9 mouse cellular contexts compared by ENCODE assay signal in genomic region chr4:155653451-155654182, GRCm38 (mm10). TPM values are rescaled to one million over a fixed set of nuclear protein-coding genes. Genes with fewer than 3 reads are reported as not detected.
DNase-seq lines count a peak whose midpoint lies in the region; ATAC-seq and TF ChIP-seq lines count a peak whose summit lies in the region.
"Had no signal": no experiment of that assay in that cellular context is flagged by ENCODE, and none has a peak within 500 bp of the region (broad histone marks: within the 10 kb centered on the region; RNA-seq: fewer than 3 reads in every experiment).

No protein-coding gene starts in this region.

- H3K4me2 ChIP-seq in kidney, embryonic 14.5 days (replicated peaks; ENCODE audit: low read depth, low read length): peak overlapping the region; percentile 92

- H3K79me2 ChIP-seq in liver, adult 2 months (ENCODE audit: control insufficient read depth, insufficient read depth, low read length): no peaks in the 10 kb centered on the region

- no peaks in the 10 kb centered on the region for H3K27me3 ChIP-seq in liver, adult 2 months (ENCODE audit: control insufficient read depth, insufficient read depth, low read length)
- peaks cover 22% of the 10 kb centered on the region for H3K27me3 ChIP-seq in kidney, embryonic 14.5 days (ENCODE audit: control insufficient read depth, insufficient read depth, low read length)

- H3K9ac ChIP-seq in liver, adult 2 months (ENCODE audit: low read depth, low read length): peak overlapping the region; percentile 54
- peak overlapping the region; percentile 68; the same call in 1 of the 2 replicates for H3K9ac ChIP-seq in kidney, embryonic 14.5 days (ENCODE audit: low read depth, low read length)

- TF ChIP-seq CTCF in liver, adult 2 months (IDR thresholded peaks at IDR 0.05; ENCODE audit: low read depth, low read length): peak; percentile 10; the same call in 1 of the 2 replicates

- WGBS in liver, adult 2 months: 4% methylated on average over 31 of the region's 31 CpGs
- WGBS in kidney, embryonic 14.5 days: 3% methylated on average over 31 of the region's 31 CpGs

- peaks cover 15% of the 10 kb centered on the region for H3K36me3 ChIP-seq in liver, adult 2 months (ENCODE audit: control insufficient read depth, insufficient read depth, low read length)
- H3K36me3 ChIP-seq in kidney, embryonic 14.5 days (ENCODE audit: control insufficient read depth, insufficient read depth, low read length): peaks cover 34% of the 10 kb centered on the region

- no peak for TF ChIP-seq POLR2A in liver, adult 2 months (IDR thresholded peaks at IDR 0.05; ENCODE audit: extremely low read depth, insufficient read depth, low read length)

- H3K9me3 ChIP-seq in kidney, embryonic 14.5 days (ENCODE audit: control insufficient read depth, low read length): no peaks in the 10 kb centered on the region

- no peak overlapping the region for H3K27ac ChIP-seq in liver, adult 2 months (replicated peaks; ENCODE audit: insufficient read depth, low read depth, low read length)
- no peak overlapping the region; the same call in 1 of the 2 replicates for H3K27ac ChIP-seq in kidney, embryonic 14.5 days (ENCODE audit: low read depth, low read length)

- 0 out of 2 replicates have a peak, but pooled peaks cover 2% of the 10 kb centered on the region for H3K4me1 ChIP-seq in liver, adult 2 months (ENCODE audit: control insufficient read depth, insufficient read depth, low read length)
- H3K4me1 ChIP-seq in kidney, embryonic 14.5 days (ENCODE audit: control insufficient read depth, insufficient read depth, low read length): peaks cover 36% of the 10 kb centered on the region

- ATAC-seq in granulocyte monocyte progenitor cell, adult 5-6 weeks (replicated peaks; ENCODE audit: poor library complexity, severe bottlenecking): peak; percentile 18
- peak; percentile 34 for ATAC-seq in kidney, embryonic 14.5 days (ENCODE audit: low FRiP score, low TSS enrichment)

- H3K4me3 ChIP-seq in liver, adult 2 months (ENCODE audit: insufficient read depth, low read depth, low read length): peak overlapping the region; percentile 37; the same call in 1 of the 2 replicates
- peak overlapping the region; percentile 47 for H3K4me3 ChIP-seq in kidney, embryonic 14.5 days (ENCODE audit: low read length)

- DNase-seq in liver, adult 2 months (ENCODE audit: extremely low read depth, low read depth, low spot score): peak; percentile 23
- no peak for DNase-seq in liver
- peak; percentile 68 to 69 for DNase-seq in cerebellum, adult 18-20 months
- DNase-seq in mesoderm, embryonic 11.5 days (ENCODE audit: low read depth, low spot score): peak; percentile 44
- DNase-seq in yolk sac, embryonic 10.5 days (ENCODE audit: low spot score): peak; percentile 33
- DNase-seq in adrenal gland, postnatal 4 days (ENCODE audit: low spot score in 2 of 2): no peak

RNA-seq across cellular contexts. Expression of gene Mmp23, which starts 0.4 kb away (rescaled TPM):
- 1.7 and 1.8 TPM in 2 replicates for total RNA-seq in liver, adult 2 months (2014; rRNA removed)
- polyA plus RNA-seq in liver, adult 2 months (2012; rRNA removed): 2.7 and 3.0 TPM in 2 replicates
- not detected in 2 replicates for total RNA-seq in granulocyte monocyte progenitor cell, adult 5-6 weeks (2014; fragmentation: Nextera tagmentation)
- total RNA-seq in granulocyte monocyte progenitor cell, adult 5-6 weeks (2017): not detected in 2 replicates
- 28.9 and 43.1 TPM in 2 replicates for polyA plus RNA-seq in kidney, embryonic 14.5 days (2014; fragmentation: Nextera tagmentation; extraction: Ambion mirVana)
- 10 to 100 TPM; 18.8 to 25.4 TPM for total RNA-seq in adrenal gland, postnatal 4 days (2021)

RNA-seq across cellular contexts. Expression of gene Gm10563, which starts 8.4 kb away (rescaled TPM):
- not detected in 2 replicates for total RNA-seq in liver, adult 2 months (2014; rRNA removed)
- not detected in 2 replicates for polyA plus RNA-seq in liver, adult 2 months (2012; rRNA removed)
- not detected in 2 replicates for total RNA-seq in granulocyte monocyte progenitor cell, adult 5-6 weeks (2014; fragmentation: Nextera tagmentation)
- total RNA-seq in granulocyte monocyte progenitor cell, adult 5-6 weeks (2017): not detected in 2 replicates
- polyA plus RNA-seq in kidney, embryonic 14.5 days (2014; fragmentation: Nextera tagmentation; extraction: Ambion mirVana): not detected in 2 replicates
- not detected for total RNA-seq in adrenal gland, postnatal 4 days (2021)
- total RNA-seq: neutrophil, adult 5-6 weeks had no signal

RNA-seq across cellular contexts. Expression of gene Mib2, which starts 15.4 kb away (rescaled TPM):
- total RNA-seq in liver, adult 2 months (2014; rRNA removed): 16.4 and 19.0 TPM in 2 replicates
- polyA plus RNA-seq in liver, adult 2 months (2012; rRNA removed): 32.2 and 35.8 TPM in 2 replicates
- total RNA-seq in granulocyte monocyte progenitor cell, adult 5-6 weeks (2014; fragmentation: Nextera tagmentation): 2.9 and 18.0 TPM in 2 replicates
- 15.6 and 17.7 TPM in 2 replicates for total RNA-seq in granulocyte monocyte progenitor cell, adult 5-6 weeks (2017)
- polyA plus RNA-seq in kidney, embryonic 14.5 days (2014; fragmentation: Nextera tagmentation; extraction: Ambion mirVana): 14.3 and 18.0 TPM in 2 replicates
- total RNA-seq in adrenal gland, postnatal 4 days (2021): 10 to 100 TPM; 41.5 to 44.2 TPM

RNA-seq across cellular contexts. Expression of gene Cdk11b, which starts 29.0 kb away (rescaled TPM):
- 8.5 and 11.2 TPM in 2 replicates for total RNA-seq in liver, adult 2 months (2014; rRNA removed)
- 8.8 and 10.6 TPM in 2 replicates for polyA plus RNA-seq in liver, adult 2 months (2012; rRNA removed)
- total RNA-seq in granulocyte monocyte progenitor cell, adult 5-6 weeks (2014; fragmentation: Nextera tagmentation): 53.9 and 57.8 TPM in 2 replicates
- total RNA-seq in granulocyte monocyte progenitor cell, adult 5-6 weeks (2017): 42.1 and 44.8 TPM in 2 replicates
- polyA plus RNA-seq in kidney, embryonic 14.5 days (2014; fragmentation: Nextera tagmentation; extraction: Ambion mirVana): 51.9 and 57.0 TPM in 2 replicates
- 10 to 100 TPM; 53.8 to 55.0 TPM for total RNA-seq in adrenal gland, postnatal 4 days (2021)

RNA-seq across cellular contexts. Expression of gene Fndc10, which starts 40.5 kb away (rescaled TPM):
- 0.37 and 0.54 TPM in 2 replicates for total RNA-seq in liver, adult 2 months (2014; rRNA removed)
- 0.77 and 1.2 TPM in 2 replicates for polyA plus RNA-seq in liver, adult 2 months (2012; rRNA removed)
- total RNA-seq in granulocyte monocyte progenitor cell, adult 5-6 weeks (2014; fragmentation: Nextera tagmentation): 2.8 and 7.6 TPM in 2 replicates
- 0.88 and 2.1 TPM in 2 replicates for total RNA-seq in granulocyte monocyte progenitor cell, adult 5-6 weeks (2017)
- polyA plus RNA-seq in kidney, embryonic 14.5 days (2014; fragmentation: Nextera tagmentation; extraction: Ambion mirVana): 2.8 and 4.5 TPM in 2 replicates
- total RNA-seq in adrenal gland, postnatal 4 days (2021): 10 to 100 TPM; 54.6 to 60.4 TPM

Comparison
In these comparisons a context has a peak if more than half of its experiments do, and no peak if none do; other contexts are left out.
1. DNase-seq: peak in liver, adult 2 months (single experiment), cerebellum, adult 18-20 months (2 of 2), mesoderm, embryonic 11.5 days (single experiment) and yolk sac, embryonic 10.5 days (single experiment); none in liver (single experiment) and adrenal gland, postnatal 4 days (0 of 2).